Mouse (Mus musculus) MEL (cell line): ENCODE data around the gene Gm20388.

Source experiments
- BHLHE40 ChIP-seq: IDR thresholded peaks from 2 replicates; pipeline ENCODE4 v1.6.1; 2012; ENCODE audit warnings: low read depth, mild to moderate bottlenecking, inconsistent platforms, low read length, improper control_type of control experiment, borderline replicate concordance
- CHD2 ChIP-seq: IDR thresholded peaks from 2 replicates; pipeline ENCODE4 v1.6.1; 2011; ENCODE audit warnings: low read length, improper control_type of control experiment
- CTCF ChIP-seq, 3 experiments: IDR thresholded peaks in 2 of 3; conservative IDR thresholded peaks in 1 of 3; 2 replicates each; pipeline ENCODE4 v1.5.1; 2011 to 2012; ENCODE audit warnings: low read length in 3 of 3, low read depth in 2 of 3, mild to moderate bottlenecking in 2 of 3, improper control_type of control experiment in 1 of 3, inconsistent platforms in 1 of 3, mixed read lengths in 1 of 3, moderate library complexity in 1 of 3; ENCODE audit not compliant: control insufficient read depth in 1 of 3, insufficient read depth in 1 of 3, poor library complexity in 1 of 3, severe bottlenecking in 1 of 3
- GATA1 ChIP-seq: IDR thresholded peaks from 2 replicates; pipeline ENCODE4 v1.6.1; 2011; ENCODE audit warnings: low read depth, low read length, improper control_type of control experiment
- MAX ChIP-seq: IDR thresholded peaks from 2 replicates; pipeline ENCODE4 v1.6.1; 2011; ENCODE audit warnings: low read length, improper control_type of control experiment
- MEF2A ChIP-seq: IDR thresholded peaks from 2 replicates; pipeline ENCODE4 v1.6.1; 2014; ENCODE audit warnings: low read depth, mild to moderate bottlenecking, inconsistent platforms, low read length, improper control_type of control experiment; ENCODE audit not compliant: poor library complexity, insufficient replicate concordance, severe bottlenecking; ENCODE audit errors: extremely low read depth
- POLR2A ChIP-seq, 2 experiments: IDR thresholded peaks; 2 replicates each; pipeline ENCODE4 v1.6.1; 2011 to 2012; ENCODE audit warnings: low read length in 2 of 2, mild to moderate bottlenecking in 2 of 2, control low read depth in 1 of 2, improper control_type of control experiment in 1 of 2, low read depth in 1 of 2, moderate library complexity in 1 of 2; ENCODE audit not compliant: control insufficient read depth in 1 of 2, insufficient read depth in 1 of 2, poor library complexity in 1 of 2
- RCOR1 ChIP-seq: IDR thresholded peaks from 2 replicates; pipeline ENCODE4 v1.6.1; 2012; ENCODE audit warnings: low read depth, mild to moderate bottlenecking, inconsistent platforms, low read length, improper control_type of control experiment
- SIN3A ChIP-seq: IDR thresholded peaks from 2 replicates; pipeline ENCODE4 v1.6.1; 2012; ENCODE audit warnings: low read length, improper control_type of control experiment, inconsistent platforms
- TCF12 ChIP-seq: IDR thresholded peaks from 2 replicates; pipeline ENCODE4 v1.6.1; 2014; ENCODE audit warnings: low read depth, mild to moderate bottlenecking, inconsistent platforms, low read length, improper control_type of control experiment, moderate library complexity

- TF ChIP-seq SIN3A (no peak), CTCF (IDR thresholded peaks at IDR 0.05 in 2 of 3, conservative IDR thresholded peaks at IDR 0.05 in 1 of 3; ENCODE audit: control insufficient read depth in 1 of 3, insufficient read depth in 1 of 3, low read depth in 2 of 3, low read length in 3 of 3, poor library complexity in 1 of 3, severe bottlenecking in 1 of 3) (no peak), BHLHE40 (no peak), MEF2A (no peak), POLR2A (IDR thresholded peaks at IDR 0.05; ENCODE audit: control insufficient read depth in 1 of 2, insufficient read depth in 1 of 2, low read depth in 1 of 2, low read length in 2 of 2, poor library complexity in 1 of 2) (no peak; a peak in 1 of 4 replicates), GATA1 (no peak), MAX (no peak), TCF12 (no peak), CHD2 (no peak), RCOR1 (no peak)
These were observed 42.1 kb downstream of the Gm20388 start for GRCm38 (mm10) chr8:119952747-119953146.
